Mouse (Mus musculus): Measurements from ENCODE around the gene Naaladl1. TPM values are rescaled to one million over a fixed set of nuclear protein-coding genes. Genes with fewer than 3 reads are reported as not detected.

The Naaladl1 gene
- polyA plus RNA-seq (2015; fragmentation: Nextera tagmentation; extraction: Ambion mirVana) = 0.43 and 0.87 TPM in 2 replicates

GRCm38 (mm10) chr19:6105586-6105985, at the start of gene Naaladl1:
Naaladl1 (plus strand) TSS chr19:6105782.
- Histone ChIP-seq H3K27ac (no peak within 1 kb of the TSS), H3K4me2 (no peak within 1 kb of the TSS), H3K4me3 (no peak within 1 kb of the TSS), H3K9me3 (replicated peaks) (no peaks in the 10 kb centered on the region), H3K27me3 (no peaks in the 10 kb centered on the region), H3K4me1 (no peaks in the 10 kb centered on the region), H3K36me3 (ENCODE audit: poor library complexity, severe bottlenecking) (peaks cover 5% of the 10 kb centered on the region; the same call in 1 of the 2 replicates), H3K9ac (peak within 1 kb of the TSS; percentile 13; the same call in 1 of the 2 replicates)
- no peak for ATAC-seq
- WGBS = 92% methylated on average over 7 of the region's 7 CpGs

GRCm38 (mm10) chr19:6056696-6057095, 48.9 kb upstream of the Naaladl1 start:
- peaks cover 60% of the 10 kb centered on the region for H3K36me3 ChIP-seq (ENCODE audit: poor library complexity, severe bottlenecking)
- no peaks in the 10 kb centered on the region for H3K27me3 ChIP-seq
- H3K4me2 ChIP-seq = peak overlapping the region; percentile 81
- 43% methylated on average over 4 of the region's 4 CpGs for WGBS
- peaks cover 28% of the 10 kb centered on the region for H3K4me1 ChIP-seq
- H3K9ac ChIP-seq = peak overlapping the region; percentile 95
- H3K9me3 ChIP-seq (replicated peaks) = no peaks in the 10 kb centered on the region
- no peak for ATAC-seq
- H3K4me3 ChIP-seq = peak overlapping the region; percentile 87
- no peak overlapping the region for H3K27ac ChIP-seq

GRCm38 (mm10) chr19:6057313-6058096, 48.1 kb upstream of the Naaladl1 start, which contains the start of the genes Mrpl49 and Fau:
Mrpl49 (minus strand) TSS chr19:6057785.
Fau (plus strand) TSS chr19:6057844.
- peak within 1 kb of the TSS; percentile 95 for H3K9ac ChIP-seq
- H3K36me3 ChIP-seq (ENCODE audit: poor library complexity, severe bottlenecking) = peaks cover 52% of the 10 kb centered on the region
- peak within 1 kb of the TSS; percentile 70 for H3K27ac ChIP-seq
- peak within 1 kb of the TSS; percentile 87 for H3K4me3 ChIP-seq
- no peaks in the 10 kb centered on the region for H3K9me3 ChIP-seq (replicated peaks)
- peak within 1 kb of the TSS; percentile 86 for H3K4me2 ChIP-seq
- WGBS = under 1% methylated on average over 61 of the region's 63 CpGs
- peaks cover 37% of the 10 kb centered on the region for H3K4me1 ChIP-seq
- no peaks in the 10 kb centered on the region for H3K27me3 ChIP-seq
- ATAC-seq = peak; percentile 88

GRCm38 (mm10) chr19:6058513-6058912, 47.1 kb upstream of the Naaladl1 start:
- Histone ChIP-seq H3K4me2 (peak overlapping the region; percentile 86), H3K9ac (peak overlapping the region; percentile 95), H3K4me1 (peaks cover 47% of the 10 kb centered on the region), H3K4me3 (peak overlapping the region; percentile 87), H3K27ac (no peak overlapping the region), H3K9me3 (replicated peaks) (no peaks in the 10 kb centered on the region), H3K27me3 (no peaks in the 10 kb centered on the region), H3K36me3 (ENCODE audit: poor library complexity, severe bottlenecking) (peaks cover 42% of the 10 kb centered on the region)
- no peak for ATAC-seq
- 44% methylated on average over 5 of the region's 5 CpGs for WGBS

GRCm38 (mm10) chr19:6058966-6059365, 46.6 kb upstream of the Naaladl1 start:
- peak overlapping the region; percentile 95 for H3K9ac ChIP-seq
- peaks cover 47% of the 10 kb centered on the region for H3K4me1 ChIP-seq
- H3K27me3 ChIP-seq = no peaks in the 10 kb centered on the region
- ATAC-seq = no peak
- no peak overlapping the region for H3K27ac ChIP-seq
- H3K9me3 ChIP-seq (replicated peaks) = no peaks in the 10 kb centered on the region
- WGBS = 91% methylated on average over 5 of the region's 5 CpGs
- peak overlapping the region; percentile 87 for H3K4me3 ChIP-seq
- H3K36me3 ChIP-seq (ENCODE audit: poor library complexity, severe bottlenecking) = peaks cover 37% of the 10 kb centered on the region
- H3K4me2 ChIP-seq = peak overlapping the region; percentile 86

GRCm38 (mm10) chr19:6061021-6061533, 44.5 kb upstream of the Naaladl1 start, which contains the start of gene Znhit2:
Znhit2 (plus strand) TSS chr19:6061192.
- Histone ChIP-seq H3K9me3 (replicated peaks) (no peaks in the 10 kb centered on the region), H3K9ac (peak within 1 kb of the TSS; percentile 99), H3K4me2 (peak within 1 kb of the TSS; percentile 100), H3K36me3 (ENCODE audit: poor library complexity, severe bottlenecking) (peaks cover 18% of the 10 kb centered on the region), H3K27ac (peak within 1 kb of the TSS; percentile 97), H3K27me3 (no peaks in the 10 kb centered on the region), H3K4me1 (peaks cover 51% of the 10 kb centered on the region), H3K4me3 (peak within 1 kb of the TSS; percentile 89)
- peak; percentile 63 for ATAC-seq
- WGBS = 1% methylated on average over 58 of the region's 58 CpGs

GRCm38 (mm10) chr19:6061641-6062302, 43.8 kb upstream of the Naaladl1 start:
- Histone ChIP-seq H3K9ac (peak overlapping the region; percentile 99), H3K27ac (peak overlapping the region; percentile 97), H3K9me3 (replicated peaks) (no peaks in the 10 kb centered on the region), H3K36me3 (ENCODE audit: poor library complexity, severe bottlenecking) (peaks cover 18% of the 10 kb centered on the region), H3K27me3 (no peaks in the 10 kb centered on the region), H3K4me1 (peaks cover 51% of the 10 kb centered on the region), H3K4me3 (peak overlapping the region; percentile 89), H3K4me2 (peak overlapping the region; percentile 100)
- 1% methylated on average over 43 of the region's 44 CpGs for WGBS
- no peak for ATAC-seq

GRCm38 (mm10) chr19:6062418-6062817, 43.2 kb upstream of the Naaladl1 start:
- H3K4me3 ChIP-seq = peak overlapping the region; percentile 89
- H3K9ac ChIP-seq = peak overlapping the region; percentile 99
- peaks cover 54% of the 10 kb centered on the region for H3K4me1 ChIP-seq
- H3K9me3 ChIP-seq (replicated peaks) = no peaks in the 10 kb centered on the region
- no peak for ATAC-seq
- H3K27me3 ChIP-seq = no peaks in the 10 kb centered on the region
- peaks cover 18% of the 10 kb centered on the region for H3K36me3 ChIP-seq (ENCODE audit: poor library complexity, severe bottlenecking)
- H3K27ac ChIP-seq = no peak overlapping the region
- 72% methylated on average over 5 of the region's 5 CpGs for WGBS
- peak overlapping the region; percentile 100 for H3K4me2 ChIP-seq

- H3K4me1 ChIP-seq = peaks cover 57% of the 10 kb centered on the region
- peak overlapping the region; percentile 26; the same call in 1 of the 2 replicates for H3K9ac ChIP-seq
- 95% methylated on average over 6 of the region's 6 CpGs for WGBS
- ATAC-seq = no peak
- H3K36me3 ChIP-seq (ENCODE audit: poor library complexity, severe bottlenecking) = peaks cover 18% of the 10 kb centered on the region
- peak overlapping the region; percentile 100 for H3K4me2 ChIP-seq
- H3K27me3 ChIP-seq = no peaks in the 10 kb centered on the region
- H3K4me3 ChIP-seq = no peak overlapping the region
- H3K9me3 ChIP-seq (replicated peaks) = no peaks in the 10 kb centered on the region
- no peak overlapping the region for H3K27ac ChIP-seq
Observed at GRCm38 (mm10) chr19:6063081-6063480, 42.5 kb upstream of the Naaladl1 start.

GRCm38 (mm10) chr19:6066571-6066970, 39.0 kb upstream of the Naaladl1 start:
- H3K9ac ChIP-seq = peak overlapping the region; percentile 80
- no peaks in the 10 kb centered on the region for H3K9me3 ChIP-seq (replicated peaks)
- H3K27ac ChIP-seq = peak overlapping the region; percentile 87
- no peaks in the 10 kb centered on the region for H3K27me3 ChIP-seq
- H3K36me3 ChIP-seq (ENCODE audit: poor library complexity, severe bottlenecking) = peaks cover 29% of the 10 kb centered on the region
- no peak for ATAC-seq
- H3K4me3 ChIP-seq = peak overlapping the region; percentile 51
- WGBS = 27% methylated on average over 5 of the region's 5 CpGs
- H3K4me1 ChIP-seq = peaks cover 44% of the 10 kb centered on the region
- H3K4me2 ChIP-seq = peak overlapping the region; percentile 96

- H3K4me3 ChIP-seq = peak overlapping the region; percentile 51
- no peaks in the 10 kb centered on the region for H3K9me3 ChIP-seq (replicated peaks)
- WGBS = under 1% methylated on average over 30 of the region's 30 CpGs
- ATAC-seq = peak; percentile 70
- no peaks in the 10 kb centered on the region for H3K27me3 ChIP-seq
- peak overlapping the region; percentile 80 for H3K9ac ChIP-seq
- H3K4me1 ChIP-seq = peaks cover 38% of the 10 kb centered on the region
- H3K27ac ChIP-seq = peak overlapping the region; percentile 87
- peaks cover 30% of the 10 kb centered on the region for H3K36me3 ChIP-seq (ENCODE audit: poor library complexity, severe bottlenecking)
- peak overlapping the region; percentile 96 for H3K4me2 ChIP-seq
Observed at GRCm38 (mm10) chr19:6067011-6067723, 38.4 kb upstream of the Naaladl1 start.
